Mouse (Mus musculus): Measurements from ENCODE around the gene Sipa1l3. TPM values are rescaled to one million over a fixed set of nuclear protein-coding genes. Genes with fewer than 3 reads are reported as not detected.
A peak's percentile ranks its signal among the peaks of the same experiment; 100 is the strongest.

The Sipa1l3 gene
- total RNA-seq, 2 experiments from 2014 or later: 4.2 to 15.3 TPM

- ATAC-seq (replicated peaks; ENCODE audit: low FRiP score, poor library complexity, severe bottlenecking): 0 out of 2 replicates have a peak, but pooled peaks have one; percentile 61
Measured at GRCm38 (mm10) chr7:29296998-29297397, 221.4 kb downstream of the Sipa1l3 start.

GRCm38 (mm10) chr7:29295861-29296647, 222.4 kb downstream of the Sipa1l3 start:
- no peak for ATAC-seq (replicated peaks; ENCODE audit: low FRiP score, poor library complexity, severe bottlenecking)

- ATAC-seq (replicated peaks; ENCODE audit: low FRiP score, poor library complexity, severe bottlenecking): no peak
Measured at GRCm38 (mm10) chr7:29294111-29294761, 224.2 kb downstream of the Sipa1l3 start.

GRCm38 (mm10) chr7:29293131-29294065, 225.0 kb downstream of the Sipa1l3 start:
- no peak for ATAC-seq (replicated peaks; ENCODE audit: low FRiP score, poor library complexity, severe bottlenecking)

GRCm38 (mm10) chr7:29292458-29293098, 225.9 kb downstream of the Sipa1l3 start:
- no peak for ATAC-seq (replicated peaks; ENCODE audit: low FRiP score, poor library complexity, severe bottlenecking)

- ATAC-seq (replicated peaks; ENCODE audit: low FRiP score, poor library complexity, severe bottlenecking): no peak
Measured at GRCm38 (mm10) chr7:29291616-29292457, 226.6 kb downstream of the Sipa1l3 start.

GRCm38 (mm10) chr7:29290691-29291485, 227.6 kb downstream of the Sipa1l3 start:
- ATAC-seq (replicated peaks; ENCODE audit: low FRiP score, poor library complexity, severe bottlenecking): no peak

GRCm38 (mm10) chr7:29289856-29290255, 228.6 kb downstream of the Sipa1l3 start:
- no peak for ATAC-seq (replicated peaks; ENCODE audit: low FRiP score, poor library complexity, severe bottlenecking)

- ATAC-seq (replicated peaks; ENCODE audit: low FRiP score, poor library complexity, severe bottlenecking): peak; percentile 63
Measured at GRCm38 (mm10) chr7:29288942-29289638, 229.4 kb downstream of the Sipa1l3 start, which contains the start of gene Ppp1r14a. Gene Ppp1r14a (plus strand): TSS chr7:29289308.

- ATAC-seq (replicated peaks; ENCODE audit: low FRiP score, poor library complexity, severe bottlenecking): no peak
Measured at GRCm38 (mm10) chr7:29288079-29288478, 230.4 kb downstream of the Sipa1l3 start.

GRCm38 (mm10) chr7:29287481-29287880, 231.0 kb downstream of the Sipa1l3 start:
- ATAC-seq (replicated peaks; ENCODE audit: low FRiP score, poor library complexity, severe bottlenecking): no peak

GRCm38 (mm10) chr7:29284523-29284922, 233.9 kb downstream of the Sipa1l3 start:
- ATAC-seq (replicated peaks; ENCODE audit: low FRiP score, poor library complexity, severe bottlenecking): no peak

GRCm38 (mm10) chr7:29283876-29284275, 234.6 kb downstream of the Sipa1l3 start:
- no peak for ATAC-seq (replicated peaks; ENCODE audit: low FRiP score, poor library complexity, severe bottlenecking)

GRCm38 (mm10) chr7:29282074-29282554, 236.3 kb downstream of the Sipa1l3 start:
- ATAC-seq (replicated peaks; ENCODE audit: low FRiP score, poor library complexity, severe bottlenecking): 0 out of 2 replicates have a peak, but pooled peaks have one; percentile 25

GRCm38 (mm10) chr7:29281201-29282073, 237.0 kb downstream of the Sipa1l3 start, which contains the start of gene Spint2:
Gene Spint2 (minus strand): TSS chr7:29281912.
- no peak for ATAC-seq (replicated peaks; ENCODE audit: low FRiP score, poor library complexity, severe bottlenecking)

GRCm38 (mm10) chr7:29280801-29281200, 237.6 kb downstream of the Sipa1l3 start:
- no peak for ATAC-seq (replicated peaks; ENCODE audit: low FRiP score, poor library complexity, severe bottlenecking)
